Mouse (Mus musculus): ENCODE results near the gene Efr3b.

DNA sequence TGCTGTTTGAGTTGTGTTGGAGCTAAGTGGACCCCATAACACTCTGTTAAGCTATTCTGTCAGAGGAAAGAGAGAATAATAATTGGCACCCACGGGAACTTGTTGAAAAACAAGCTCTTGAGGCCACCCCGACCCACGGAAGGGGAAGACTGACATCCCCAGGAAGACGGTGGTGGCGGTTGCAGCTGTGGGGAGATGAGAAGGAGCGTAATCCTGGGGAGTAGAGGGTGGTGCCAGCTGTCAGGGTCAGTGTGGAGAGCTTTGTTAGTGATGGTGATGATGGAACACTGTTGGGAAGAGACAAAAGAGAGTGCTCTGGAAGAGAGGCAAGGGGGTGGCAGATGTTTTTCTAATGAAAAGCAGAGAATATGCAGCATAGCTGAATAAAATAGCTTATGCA is 9.3 kb upstream of the Efr3b start:
- TF ChIP-seq POLR2A (IDR thresholded peaks at IDR 0.05; ENCODE audit: extremely low read depth, insufficient read depth, low read length) (no peak), CTCF (IDR thresholded peaks at IDR 0.05; ENCODE audit: low read depth, low read length) (no peak)
